Mouse (Mus musculus) embryonic facial prominence, embryonic 15.5 days (tissue): Measurements from ENCODE around the gene Greb1. TPM values are rescaled to one million over a fixed set of nuclear protein-coding genes. Genes with fewer than 3 reads are reported as not detected.

Source experiments
- ATAC-seq: fragments of 200-750 bp; cut with Nextera tagmentation; 2 replicates; pipeline ENCODE4 v1.8.0; 2017; ENCODE audit warnings: low read depth, moderate TSS enrichment; ENCODE audit not compliant: insufficient number of reproducible peaks, low FRiP score, low TSS enrichment
- H3K27ac ChIP-seq: fragments of 300-500 bp; sonication (generic); replicated peaks from 2 replicates; pipeline ENCODE4 v1.5.1; 2015; ENCODE audit warnings: mild to moderate bottlenecking, inconsistent platforms
- H3K27me3 ChIP-seq: fragments of 300-500 bp; sonication (generic); 2 replicates; pipeline ENCODE4 v1.6.1; 2015; ENCODE audit warnings: inconsistent platforms
- H3K36me3 ChIP-seq: fragments of 300-500 bp; sonication (generic); 2 replicates; pipeline ENCODE4 v1.6.1; 2015; ENCODE audit warnings: mild to moderate bottlenecking, inconsistent platforms
- H3K4me1 ChIP-seq: fragments of 300-500 bp; sonication (generic); 2 replicates; pipeline ENCODE4 v1.6.1; 2015; ENCODE audit warnings: inconsistent platforms
- H3K4me2 ChIP-seq: fragments of 300-500 bp; sonication (generic); replicated peaks from 2 replicates; pipeline ENCODE4 v1.6.1; 2015; ENCODE audit warnings: mild to moderate bottlenecking, inconsistent platforms
- H3K4me3 ChIP-seq: fragments of 300-500 bp; sonication (generic); replicated peaks from 2 replicates; pipeline ENCODE4 v1.5.1; 2015; ENCODE audit warnings: mild to moderate bottlenecking, inconsistent platforms
- H3K9ac ChIP-seq: fragments of 300-500 bp; sonication (generic); 2 replicates; pipeline ENCODE4 v1.6.1; 2015; ENCODE audit warnings: inconsistent platforms
- H3K9me3 ChIP-seq: fragments of 300-500 bp; sonication (generic); replicated peaks from 2 replicates; pipeline ENCODE4 v1.6.1; 2016; ENCODE audit warnings: inconsistent platforms
- WGBS: fragments of 180-500 bp; shearing (Covaris S2); methylation state at CpG from one replicate; pipeline ENCODE4 v1.1.7; 2015; 5-methylcytosine and 5-hydroxymethylcytosine counted together
- polyA plus RNA-seq: library from polyadenylated mRNA; unstranded; fragments of >200 nt; fragmentation: Nextera tagmentation; extraction: Ambion mirVana; gene quantifications from 2 replicates; pipeline ENCODE4 v1.2.1, GENCODE M21; 2015

Greb1 gene
- polyA plus RNA-seq, 1 experiment from 2014 or later: 1.7 TPM

DNA sequence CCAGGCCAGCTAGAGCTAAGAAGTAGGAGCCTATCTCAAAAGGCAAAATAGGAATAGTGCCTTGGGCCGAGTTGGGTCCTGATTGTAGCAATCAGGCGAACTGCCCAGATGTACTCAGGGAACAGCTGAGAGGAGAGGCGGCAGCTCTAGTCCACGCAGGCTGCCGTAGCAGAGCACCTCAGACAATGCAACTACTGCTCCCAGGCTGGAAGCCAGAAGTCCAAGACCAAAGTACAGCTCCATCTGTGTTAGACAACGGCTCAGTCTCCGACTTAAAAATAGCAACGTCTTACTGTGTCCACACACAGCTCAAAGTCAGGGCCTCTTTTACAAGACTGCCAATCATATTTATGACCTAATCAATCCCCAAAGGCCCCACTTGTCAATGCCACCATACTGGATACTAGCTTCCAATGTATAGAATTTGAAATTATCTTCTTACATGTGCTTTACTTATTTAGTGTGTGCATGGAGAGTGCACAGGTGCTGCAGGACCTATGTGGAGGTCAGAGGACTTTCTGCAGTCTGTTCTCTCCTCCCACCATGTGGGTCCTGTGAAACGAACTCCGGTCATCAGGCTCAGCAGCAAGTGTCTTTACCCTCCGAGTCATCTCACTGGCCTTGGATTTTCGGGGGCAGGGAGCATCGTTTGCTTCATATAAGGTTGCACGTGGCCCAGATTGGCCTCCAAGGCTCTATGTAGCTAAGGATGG is 19.5 kb downstream of the Greb1 start:
- no peak for ATAC-seq
- no peak overlapping the region for H3K4me3 ChIP-seq
- WGBS: 80% methylated on average over 14 of the region's 14 CpGs

DNA sequence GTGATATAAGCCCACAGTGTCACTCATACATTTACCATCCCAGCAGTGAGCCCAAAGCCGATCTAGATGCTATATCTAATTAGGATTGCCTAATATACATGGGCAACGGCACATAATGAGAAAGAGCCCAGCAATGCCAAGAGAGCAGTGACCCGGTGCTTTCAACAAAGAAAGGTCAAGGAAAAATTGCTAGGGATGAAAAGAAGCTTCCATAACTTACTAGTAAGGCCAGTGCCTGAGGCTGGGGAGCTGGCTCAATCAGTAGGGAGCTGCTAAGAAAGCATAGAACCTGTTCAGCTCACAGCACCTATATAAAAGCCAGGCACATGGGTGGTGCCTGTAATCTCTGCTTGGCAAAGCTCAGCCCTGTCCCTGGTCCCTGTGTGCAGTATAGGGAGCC is 20.4 kb downstream of the Greb1 start:
- H3K27ac ChIP-seq: no peak overlapping the region
- H3K4me2 ChIP-seq: no peak overlapping the region
- H3K9ac ChIP-seq: no peak overlapping the region
- H3K9me3 ChIP-seq: no peaks in the 10 kb centered on the region
- H3K36me3 ChIP-seq: no peaks in the 10 kb centered on the region
- WGBS: 85% methylated on average over 3 of the region's 3 CpGs
- H3K27me3 ChIP-seq: no peaks in the 10 kb centered on the region
- ATAC-seq: no peak
- no peaks in the 10 kb centered on the region for H3K4me1 ChIP-seq
- no peak overlapping the region for H3K4me3 ChIP-seq

More for the DNA sequence above, 19.5 kb downstream of the Greb1 start:
- Histone ChIP-seq H3K27me3 (no peaks in the 10 kb centered on the region), H3K9me3 (no peaks in the 10 kb centered on the region), H3K27ac (no peak overlapping the region), H3K36me3 (no peaks in the 10 kb centered on the region), H3K4me2 (no peak overlapping the region), H3K9ac (no peak overlapping the region), H3K4me1 (no peaks in the 10 kb centered on the region)

DNA sequence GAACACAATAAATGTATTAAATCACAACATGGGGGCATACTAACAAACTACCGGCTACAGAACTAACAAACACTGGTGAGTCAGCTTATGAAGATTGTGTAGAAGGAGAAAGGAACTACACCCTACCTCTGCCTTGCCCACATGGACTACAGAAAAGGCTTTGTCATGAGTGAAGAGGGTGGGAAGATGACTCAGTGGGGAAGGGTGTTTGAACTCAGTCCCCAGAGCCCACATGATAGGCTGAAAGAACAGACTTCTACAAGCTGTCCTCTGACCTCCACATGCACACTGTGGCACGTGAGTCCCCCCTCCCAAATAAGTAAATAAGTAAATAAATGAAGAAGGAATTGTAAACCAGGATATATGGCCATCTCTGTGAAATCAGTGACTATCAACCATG is 21.5 kb downstream of the Greb1 start:
- Histone ChIP-seq H3K4me3 (no peak overlapping the region), H3K9ac (no peak overlapping the region), H3K4me1 (no peaks in the 10 kb centered on the region), H3K27me3 (no peaks in the 10 kb centered on the region), H3K9me3 (no peaks in the 10 kb centered on the region), H3K27ac (no peak overlapping the region), H3K4me2 (no peak overlapping the region), H3K36me3 (no peaks in the 10 kb centered on the region)
- no peak for ATAC-seq
- 81% methylated on average over 2 of the region's 2 CpGs for WGBS

DNA sequence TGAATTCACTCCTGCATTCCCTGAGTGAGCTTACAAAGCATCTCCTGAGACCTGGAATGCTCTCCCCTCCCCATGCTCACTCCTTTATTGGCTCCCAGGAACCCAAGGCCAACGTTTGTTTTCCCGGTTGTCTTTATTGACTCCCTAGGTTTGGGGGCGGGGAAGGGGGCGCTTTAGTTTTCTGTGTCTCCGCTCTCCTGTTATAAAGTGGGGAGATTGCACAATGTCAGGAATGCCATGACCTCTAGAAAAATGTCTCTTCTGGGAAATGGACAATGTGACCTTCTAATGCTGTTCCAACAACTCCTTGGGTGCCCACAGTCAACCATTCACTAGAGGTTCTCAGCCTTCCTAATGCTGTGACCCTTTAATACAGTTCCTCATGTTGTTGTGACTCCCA is 22.2 kb downstream of the Greb1 start:
- no peaks in the 10 kb centered on the region for H3K9me3 ChIP-seq
- no peaks in the 10 kb centered on the region for H3K4me1 ChIP-seq
- H3K4me2 ChIP-seq: no peak overlapping the region
- no peak overlapping the region for H3K9ac ChIP-seq
- WGBS: 86% methylated on average over 5 of the region's 5 CpGs
- no peak overlapping the region for H3K4me3 ChIP-seq
- H3K27me3 ChIP-seq: no peaks in the 10 kb centered on the region
- no peaks in the 10 kb centered on the region for H3K36me3 ChIP-seq
- no peak overlapping the region for H3K27ac ChIP-seq
- ATAC-seq: no peak

DNA sequence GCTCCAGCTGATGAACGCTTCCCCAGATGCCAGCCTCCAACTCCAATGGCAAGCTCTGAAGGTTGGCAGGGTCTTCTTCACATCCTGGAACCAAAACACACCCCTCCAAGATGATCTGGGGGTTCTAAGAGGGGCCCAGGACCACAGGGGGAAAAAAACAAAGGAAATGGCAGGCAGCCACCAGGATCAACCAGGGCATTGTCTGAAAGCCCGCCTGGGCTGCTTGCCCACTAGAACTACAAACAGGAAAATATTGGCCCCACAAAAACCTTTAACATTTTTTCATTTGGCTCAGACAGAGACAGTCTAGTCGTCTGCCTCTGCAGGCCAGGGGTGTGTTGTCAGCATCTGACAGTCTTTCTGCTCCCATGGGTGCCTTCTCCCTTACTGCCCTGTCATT is 25.3 kb downstream of the Greb1 start:
- WGBS: 68% methylated on average over 3 of the region's 3 CpGs
- Histone ChIP-seq H3K4me2 (no peak overlapping the region), H3K9me3 (no peaks in the 10 kb centered on the region), H3K4me1 (no peaks in the 10 kb centered on the region), H3K9ac (no peak overlapping the region), H3K27me3 (no peaks in the 10 kb centered on the region), H3K36me3 (no peaks in the 10 kb centered on the region), H3K27ac (no peak overlapping the region), H3K4me3 (no peak overlapping the region)
- no peak for ATAC-seq

DNA sequence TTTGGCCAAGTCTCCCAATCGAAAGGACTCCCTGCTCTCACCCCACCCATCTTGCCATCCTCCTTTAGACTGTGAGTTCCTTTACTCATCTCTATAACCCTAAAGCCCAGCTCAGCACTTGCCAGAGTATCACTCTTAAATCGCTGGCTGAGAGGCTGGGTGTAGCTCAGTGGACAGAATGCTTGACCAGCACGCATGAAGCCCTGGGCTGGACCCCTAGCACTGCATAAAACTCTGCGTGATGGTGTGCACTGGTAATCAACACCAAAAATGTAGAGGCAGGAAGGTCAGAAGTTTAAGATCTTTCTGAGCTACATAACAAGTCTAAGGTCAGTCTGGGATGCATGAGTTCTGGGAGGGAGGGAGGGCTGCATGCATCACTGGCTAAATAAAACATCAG is 26.1 kb downstream of the Greb1 start:
- 89% methylated on average over 4 of the region's 4 CpGs for WGBS
- no peak overlapping the region for H3K4me3 ChIP-seq
- H3K9ac ChIP-seq: no peak overlapping the region
- no peaks in the 10 kb centered on the region for H3K36me3 ChIP-seq
- ATAC-seq: no peak
- H3K4me2 ChIP-seq: no peak overlapping the region
- H3K9me3 ChIP-seq: no peaks in the 10 kb centered on the region
- H3K27ac ChIP-seq: no peak overlapping the region
- no peaks in the 10 kb centered on the region for H3K27me3 ChIP-seq
- H3K4me1 ChIP-seq: no peaks in the 10 kb centered on the region

DNA sequence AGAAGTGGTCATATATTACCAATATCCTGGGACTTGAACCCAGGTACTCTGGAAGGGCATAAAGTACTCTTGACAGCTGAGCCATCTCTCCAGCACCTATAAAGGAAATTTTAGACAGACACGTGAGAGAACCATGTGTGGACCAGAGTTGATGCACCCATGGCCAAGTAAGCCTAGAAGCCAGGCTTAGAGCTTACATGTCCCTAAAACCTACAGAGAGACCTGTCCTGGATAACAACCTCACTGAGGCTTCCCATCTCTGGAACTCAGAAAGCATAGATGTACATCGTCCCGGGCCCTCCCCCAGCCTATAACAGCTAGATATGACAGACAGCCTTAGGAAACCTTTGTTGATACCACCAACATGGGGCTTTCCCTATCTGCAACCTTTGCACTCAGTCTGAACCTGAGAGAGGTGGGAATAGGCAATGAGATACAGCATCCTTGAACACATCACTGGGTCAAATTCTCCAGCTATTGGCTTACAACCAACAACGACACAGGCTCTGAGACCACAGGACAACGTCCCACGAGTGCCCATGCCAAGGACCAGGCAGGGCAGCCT is 31.0 kb downstream of the Greb1 start:
- no peaks in the 10 kb centered on the region for H3K36me3 ChIP-seq
- no peak overlapping the region for H3K4me3 ChIP-seq
- no peaks in the 10 kb centered on the region for H3K4me1 ChIP-seq
- H3K27ac ChIP-seq: no peak overlapping the region
- no peak for ATAC-seq
- H3K27me3 ChIP-seq: no peaks in the 10 kb centered on the region
- H3K9me3 ChIP-seq: no peaks in the 10 kb centered on the region
- no peak overlapping the region for H3K9ac ChIP-seq
- 88% methylated on average over 6 of the region's 6 CpGs for WGBS
- no peak overlapping the region for H3K4me2 ChIP-seq

DNA sequence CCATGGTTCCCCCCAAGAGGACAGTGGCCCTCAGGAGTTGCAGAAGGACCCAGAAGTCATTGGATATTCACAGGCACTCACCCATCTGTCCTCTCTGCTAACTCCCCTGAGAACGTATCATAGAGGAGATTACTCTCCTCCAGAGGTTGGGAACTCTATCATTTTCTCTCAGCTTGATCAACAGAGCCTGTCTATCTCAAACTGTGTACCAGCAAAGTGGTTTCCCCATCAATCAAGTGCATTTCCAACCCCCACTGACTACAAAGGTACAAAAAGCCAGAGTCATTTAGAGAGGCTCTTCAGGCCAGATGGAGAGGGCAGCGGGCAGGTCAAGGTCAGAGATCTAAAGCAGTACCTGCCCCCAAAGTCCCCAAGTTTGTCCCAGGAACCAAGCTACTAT is 32.0 kb downstream of the Greb1 start:
- H3K4me3 ChIP-seq: no peak overlapping the region
- H3K36me3 ChIP-seq: no peaks in the 10 kb centered on the region
- no peak overlapping the region for H3K4me2 ChIP-seq
- ATAC-seq: no peak
- H3K9ac ChIP-seq: no peak overlapping the region
- H3K9me3 ChIP-seq: no peaks in the 10 kb centered on the region
- H3K27me3 ChIP-seq: no peaks in the 10 kb centered on the region
- no peaks in the 10 kb centered on the region for H3K4me1 ChIP-seq
- H3K27ac ChIP-seq: no peak overlapping the region
- WGBS: 74% methylated on average over 2 of the region's 2 CpGs

DNA sequence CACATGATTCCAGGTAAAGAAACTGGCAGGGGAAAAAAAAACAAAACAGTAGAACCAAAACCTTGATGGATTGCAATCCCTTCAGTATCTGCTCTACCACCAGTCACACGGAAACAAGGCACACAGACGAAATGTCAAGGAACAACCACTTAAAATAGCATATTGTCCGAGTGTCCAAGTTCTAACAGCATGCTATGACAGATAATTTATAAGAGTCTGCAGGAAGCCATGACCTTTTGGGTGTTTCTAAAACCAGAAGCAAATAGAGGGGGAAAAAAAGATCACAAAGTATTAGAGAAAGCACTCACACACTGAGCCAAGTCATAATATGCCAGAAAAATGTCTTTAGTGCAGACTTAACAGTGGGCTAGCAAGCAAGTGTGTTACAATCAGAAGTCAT is 32.4 kb downstream of the Greb1 start:
- no peaks in the 10 kb centered on the region for H3K4me1 ChIP-seq
- WGBS: 87% methylated on average over 3 of the region's 3 CpGs
- no peak for ATAC-seq
- H3K9ac ChIP-seq: no peak overlapping the region
- H3K4me3 ChIP-seq: no peak overlapping the region
- H3K27ac ChIP-seq: no peak overlapping the region
- H3K36me3 ChIP-seq: no peaks in the 10 kb centered on the region
- no peak overlapping the region for H3K4me2 ChIP-seq
- no peaks in the 10 kb centered on the region for H3K27me3 ChIP-seq
- no peaks in the 10 kb centered on the region for H3K9me3 ChIP-seq

DNA sequence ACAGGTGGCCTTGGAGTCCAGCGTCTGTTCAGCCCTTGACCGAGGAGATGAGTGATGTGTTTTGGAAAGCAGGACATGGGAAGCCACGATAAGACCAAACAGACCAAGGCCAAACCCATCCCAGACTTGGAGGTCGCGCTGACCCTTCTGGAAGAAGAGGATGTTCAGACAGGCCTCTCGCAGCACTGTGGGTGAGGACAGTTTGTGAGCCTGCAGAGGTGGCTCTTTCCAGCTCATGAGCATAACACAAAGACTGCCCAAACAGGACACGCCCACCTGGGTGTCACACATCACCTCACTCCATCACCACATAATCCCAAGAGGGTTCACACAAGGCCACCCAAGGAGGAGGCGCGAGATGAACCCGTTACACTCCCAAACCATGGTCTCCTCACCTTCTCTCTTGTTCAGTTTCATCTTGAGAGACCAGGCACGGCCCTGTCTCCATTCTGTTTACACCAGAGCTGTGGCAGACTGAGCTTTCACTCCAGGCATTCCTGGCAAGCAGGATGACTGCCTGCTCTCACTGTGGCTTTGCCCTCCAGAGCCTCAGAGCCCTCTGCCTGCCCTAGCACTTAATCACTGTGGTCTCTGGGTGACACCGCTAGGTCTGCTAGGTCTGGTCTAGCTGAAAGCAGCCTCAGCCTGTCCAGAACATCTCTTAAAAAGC is 35.8 kb downstream of the Greb1 start:
- WGBS: 89% methylated on average over 12 of the region's 12 CpGs
- H3K4me1 ChIP-seq: peaks cover 7% of the 10 kb centered on the region; the same call in 1 of the 2 replicates
- no peak overlapping the region for H3K4me3 ChIP-seq
- H3K9me3 ChIP-seq: no peaks in the 10 kb centered on the region
- no peaks in the 10 kb centered on the region for H3K27me3 ChIP-seq
- H3K9ac ChIP-seq: no peak overlapping the region
- H3K27ac ChIP-seq: no peak overlapping the region
- H3K36me3 ChIP-seq: no peaks in the 10 kb centered on the region
- H3K4me2 ChIP-seq: no peak overlapping the region
- no peak for ATAC-seq

DNA sequence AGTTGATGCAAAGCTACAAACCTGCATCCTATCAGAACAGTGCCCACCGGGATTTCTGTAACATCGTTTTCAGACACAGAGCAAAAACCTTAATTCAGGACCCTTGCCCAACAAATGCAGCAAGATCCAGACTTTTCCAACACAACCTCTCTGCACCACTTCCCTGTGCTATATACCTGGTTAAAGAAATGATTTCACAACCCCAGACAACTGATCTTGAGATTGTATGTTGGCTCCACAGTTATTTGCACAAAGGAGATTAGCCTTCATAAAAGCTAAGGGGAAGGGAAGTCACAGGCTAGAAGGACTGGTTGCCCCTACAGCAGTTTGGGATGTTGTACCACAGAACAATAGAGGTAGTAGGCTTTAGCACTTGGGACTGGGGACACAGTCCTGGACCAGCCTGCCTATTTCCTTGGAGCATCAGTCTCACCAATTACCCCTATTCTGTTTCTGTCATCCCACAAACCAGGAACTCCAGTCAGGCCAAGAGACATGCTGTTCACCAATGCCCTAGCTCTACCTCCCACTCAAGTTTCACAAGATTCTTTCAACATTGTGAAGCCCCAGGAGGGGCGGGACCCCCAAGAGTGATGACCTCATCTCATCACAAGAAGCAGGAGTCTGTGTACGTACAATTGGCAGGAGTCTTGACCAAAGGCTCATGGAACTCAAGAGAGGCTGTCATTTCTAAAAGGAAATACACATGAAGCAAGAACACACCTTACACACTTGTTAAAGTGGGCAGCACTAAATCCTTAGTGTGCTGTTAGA is 36.9 kb downstream of the Greb1 start:
- Histone ChIP-seq H3K27me3 (no peaks in the 10 kb centered on the region), H3K9ac (no peak overlapping the region), H3K4me2 (no peak overlapping the region), H3K36me3 (no peaks in the 10 kb centered on the region), H3K4me1 (peaks cover 7% of the 10 kb centered on the region; the same call in 1 of the 2 replicates), H3K27ac (no peak overlapping the region), H3K9me3 (no peaks in the 10 kb centered on the region), H3K4me3 (no peak overlapping the region)
- 45% methylated on average over 4 of the region's 4 CpGs for WGBS
- no peak for ATAC-seq
